Mouse (Mus musculus) heart, embryonic 15.5 days (tissue): ENCODE data around the gene Gm49358. TPM values are rescaled to one million over a fixed set of nuclear protein-coding genes. Genes with fewer than 3 reads are reported as not detected.

Source experiments
- ATAC-seq: fragments of 200-750 bp; cut with Nextera tagmentation; replicated peaks from 2 replicates; pipeline ENCODE4 v1.8.0; 2017; ENCODE audit warnings: low read depth, moderate TSS enrichment; ENCODE audit not compliant: insufficient number of reproducible peaks, insufficient read depth, low FRiP score
- H3K27ac ChIP-seq: fragments of 300-500 bp; sonication (generic); 2 replicates; pipeline ENCODE4 v1.5.1; 2015; ENCODE audit warnings: mild to moderate bottlenecking, inconsistent platforms
- H3K27me3 ChIP-seq: fragments of 300-500 bp; sonication (generic); 2 replicates; pipeline ENCODE4 v1.6.1; 2015; ENCODE audit warnings: inconsistent platforms
- H3K36me3 ChIP-seq: fragments of 300-500 bp; sonication (generic); 2 replicates; pipeline ENCODE4 v1.6.1; 2015; ENCODE audit warnings: mild to moderate bottlenecking, inconsistent platforms
- H3K4me1 ChIP-seq: fragments of 300-500 bp; sonication (generic); replicated peaks from 2 replicates; pipeline ENCODE4 v1.6.1; 2015; ENCODE audit warnings: inconsistent platforms
- H3K4me2 ChIP-seq: fragments of 300-500 bp; sonication (generic); 2 replicates; pipeline ENCODE4 v1.6.1; 2015; ENCODE audit warnings: inconsistent platforms, mild to moderate bottlenecking, moderate library complexity
- H3K4me3 ChIP-seq: fragments of 300-500 bp; sonication (generic); 2 replicates; pipeline ENCODE4 v1.5.1; 2015; ENCODE audit warnings: mild to moderate bottlenecking, inconsistent platforms
- H3K9ac ChIP-seq: fragments of 300-500 bp; sonication (generic); 2 replicates; pipeline ENCODE4 v1.6.1; 2015; ENCODE audit warnings: mild to moderate bottlenecking, inconsistent platforms
- H3K9me3 ChIP-seq: fragments of 300-500 bp; sonication (generic); replicated peaks from 2 replicates; pipeline ENCODE4 v1.6.1; 2016; ENCODE audit warnings: inconsistent platforms
- WGBS: fragments of 180-500 bp; shearing (Covaris S2); methylation state at CpG from one replicate; pipeline ENCODE4 v1.1.7; 2015; ENCODE audit warnings: mixed read lengths; 5-methylcytosine and 5-hydroxymethylcytosine counted together
- polyA plus RNA-seq: library from polyadenylated mRNA; unstranded; fragments of >200 nt; fragmentation: Nextera tagmentation; extraction: Ambion mirVana; gene quantifications from 2 replicates; pipeline ENCODE4 v1.2.1, GENCODE M21; 2015

The Gm49358 gene
- polyA plus RNA-seq, 1 experiment from 2014 or later, result not detected

GRCm38 (mm10) chr10:86815133-86815532 lies 51.4 kb downstream of the Gm49358 start:
- Histone ChIP-seq H3K9ac (no peak overlapping the region), H3K4me1 (peaks cover 30% of the 10 kb centered on the region), H3K36me3 (0 out of 2 replicates have a peak, but pooled peaks cover 4% of the 10 kb centered on the region), H3K27ac (peak overlapping the region; percentile 85), H3K4me3 (no peak overlapping the region), H3K27me3 (no peaks in the 10 kb centered on the region), H3K9me3 (no peaks in the 10 kb centered on the region), H3K4me2 (no peak overlapping the region)
- ATAC-seq, result no peak
- WGBS, result 77% methylated on average over 7 of the region's 7 CpGs

DNA sequence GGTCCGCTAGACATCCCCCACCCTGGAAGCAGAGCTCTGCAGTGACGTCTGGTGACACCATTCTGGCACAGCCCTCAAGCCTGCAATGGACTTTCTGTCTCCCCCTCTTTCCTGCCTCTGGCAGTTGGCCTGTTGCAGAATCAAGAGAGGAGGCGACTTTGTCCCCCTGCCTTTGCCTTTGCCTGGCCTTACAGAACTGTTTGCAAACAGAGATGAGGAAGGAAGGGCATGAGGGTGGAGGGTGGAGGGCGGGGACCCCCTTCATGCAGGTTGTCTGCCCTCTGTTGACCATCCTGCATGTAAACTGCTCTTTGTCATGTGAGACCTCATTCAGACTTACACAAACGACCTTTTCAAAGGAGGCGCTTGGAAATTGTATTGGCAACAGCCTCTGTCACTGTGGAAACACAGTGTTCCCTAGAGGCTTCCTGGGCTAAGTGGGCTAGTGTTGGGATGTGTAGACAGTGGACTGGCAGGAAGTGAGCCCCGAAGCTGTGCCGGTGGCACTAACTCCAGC lies 55.9 kb downstream of the Gm49358 start:
- 37% methylated on average over 8 of the region's 8 CpGs for WGBS
- no peak overlapping the region for H3K9ac ChIP-seq

DNA sequence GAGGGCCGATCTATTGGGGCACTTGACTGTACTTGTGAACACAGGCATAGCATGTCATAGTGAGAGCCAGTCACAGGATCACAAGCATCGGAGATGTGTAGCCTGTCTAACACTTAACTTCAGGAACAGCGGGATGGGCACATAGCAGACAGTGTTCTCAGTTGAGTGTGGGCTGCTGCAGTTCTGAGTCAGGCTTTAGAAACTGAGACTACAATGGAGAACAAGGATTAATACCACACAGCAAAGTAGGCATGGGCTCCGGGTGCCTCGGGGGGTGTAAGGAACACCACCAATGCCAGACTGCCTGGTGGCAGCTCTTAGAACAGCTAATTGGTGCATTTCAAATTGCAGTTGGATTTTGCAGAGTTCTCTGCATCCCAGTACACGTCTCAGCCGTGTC lies 57.2 kb downstream of the Gm49358 start:
- no peaks in the 10 kb centered on the region for H3K27me3 ChIP-seq
- ATAC-seq, result no peak
- H3K4me2 ChIP-seq, result no peak overlapping the region
- no peak overlapping the region for H3K4me3 ChIP-seq
- WGBS, result 93% methylated on average over 7 of the region's 7 CpGs
- peaks cover 19% of the 10 kb centered on the region; the same call in 1 of the 2 replicates for H3K36me3 ChIP-seq
- H3K9me3 ChIP-seq, result no peaks in the 10 kb centered on the region
- H3K9ac ChIP-seq, result no peak overlapping the region
- no peak overlapping the region for H3K27ac ChIP-seq
- peaks cover 31% of the 10 kb centered on the region for H3K4me1 ChIP-seq

More for the DNA sequence above, 55.9 kb downstream of the Gm49358 start:
- Histone ChIP-seq H3K36me3 (peaks cover 19% of the 10 kb centered on the region; the same call in 1 of the 2 replicates), H3K27me3 (no peaks in the 10 kb centered on the region), H3K9me3 (no peaks in the 10 kb centered on the region), H3K4me2 (no peak overlapping the region), H3K27ac (peak overlapping the region; percentile 76), H3K4me1 (peaks cover 25% of the 10 kb centered on the region), H3K4me3 (no peak overlapping the region)
- peak; percentile 66; the same call in 1 of the 2 replicates for ATAC-seq

DNA sequence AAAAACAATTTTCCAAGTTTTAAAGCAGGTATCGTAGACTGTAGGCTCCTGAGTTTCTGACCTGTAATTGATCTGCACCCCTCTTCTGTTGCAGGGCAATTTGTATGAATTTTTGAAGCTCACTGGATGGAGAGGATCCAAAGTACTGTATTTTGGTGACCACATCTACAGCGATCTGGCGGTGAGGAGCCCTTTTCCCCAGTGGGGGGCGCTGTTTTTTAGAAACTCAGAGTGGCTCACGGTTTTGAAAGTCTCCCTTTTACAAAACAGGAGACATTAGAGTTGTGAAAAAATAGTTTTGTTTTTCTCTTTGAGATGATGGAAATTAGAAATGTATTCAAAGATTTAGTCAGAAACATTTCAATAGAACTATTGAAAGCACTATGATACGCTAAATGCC lies 60.3 kb downstream of the Gm49358 start:
- H3K27ac ChIP-seq, result no peak overlapping the region
- H3K4me3 ChIP-seq, result no peak overlapping the region
- 82% methylated on average over 6 of the region's 6 CpGs for WGBS
- no peak overlapping the region for H3K4me2 ChIP-seq
- peaks cover 32% of the 10 kb centered on the region for H3K4me1 ChIP-seq
- H3K27me3 ChIP-seq, result no peaks in the 10 kb centered on the region
- H3K9me3 ChIP-seq, result no peaks in the 10 kb centered on the region
- no peak for ATAC-seq
- peaks cover 25% of the 10 kb centered on the region; the same call in 1 of the 2 replicates for H3K36me3 ChIP-seq
- H3K9ac ChIP-seq, result no peak overlapping the region

DNA sequence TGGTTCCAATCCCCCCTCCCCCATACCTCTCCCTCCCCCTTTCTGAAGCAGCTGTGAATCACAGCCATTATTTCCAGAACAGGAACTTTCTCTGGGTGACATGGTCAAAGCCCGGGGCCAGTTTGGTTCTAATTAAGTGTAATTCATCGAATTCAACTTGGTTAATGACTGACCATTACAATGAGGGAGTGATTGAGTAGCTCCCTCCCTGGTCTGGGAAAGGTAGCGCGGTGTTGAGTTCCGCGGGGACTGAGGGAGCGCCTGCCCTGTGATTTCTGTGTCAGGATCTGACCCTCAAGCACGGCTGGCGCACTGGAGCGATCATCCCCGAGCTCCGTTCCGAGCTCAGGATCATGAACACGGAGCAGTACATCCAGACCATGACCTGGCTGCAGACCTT lies 61.1 kb downstream of the Gm49358 start:
- WGBS, result 84% methylated on average over 14 of the region's 14 CpGs
- no peak overlapping the region for H3K4me2 ChIP-seq
- H3K4me1 ChIP-seq, result peaks cover 25% of the 10 kb centered on the region
- H3K36me3 ChIP-seq, result peaks cover 25% of the 10 kb centered on the region; the same call in 1 of the 2 replicates
- ATAC-seq, result no peak
- H3K9ac ChIP-seq, result no peak overlapping the region
- no peaks in the 10 kb centered on the region for H3K27me3 ChIP-seq
- no peaks in the 10 kb centered on the region for H3K9me3 ChIP-seq
- peak overlapping the region; percentile 91 for H3K27ac ChIP-seq
- H3K4me3 ChIP-seq, result no peak overlapping the region

DNA sequence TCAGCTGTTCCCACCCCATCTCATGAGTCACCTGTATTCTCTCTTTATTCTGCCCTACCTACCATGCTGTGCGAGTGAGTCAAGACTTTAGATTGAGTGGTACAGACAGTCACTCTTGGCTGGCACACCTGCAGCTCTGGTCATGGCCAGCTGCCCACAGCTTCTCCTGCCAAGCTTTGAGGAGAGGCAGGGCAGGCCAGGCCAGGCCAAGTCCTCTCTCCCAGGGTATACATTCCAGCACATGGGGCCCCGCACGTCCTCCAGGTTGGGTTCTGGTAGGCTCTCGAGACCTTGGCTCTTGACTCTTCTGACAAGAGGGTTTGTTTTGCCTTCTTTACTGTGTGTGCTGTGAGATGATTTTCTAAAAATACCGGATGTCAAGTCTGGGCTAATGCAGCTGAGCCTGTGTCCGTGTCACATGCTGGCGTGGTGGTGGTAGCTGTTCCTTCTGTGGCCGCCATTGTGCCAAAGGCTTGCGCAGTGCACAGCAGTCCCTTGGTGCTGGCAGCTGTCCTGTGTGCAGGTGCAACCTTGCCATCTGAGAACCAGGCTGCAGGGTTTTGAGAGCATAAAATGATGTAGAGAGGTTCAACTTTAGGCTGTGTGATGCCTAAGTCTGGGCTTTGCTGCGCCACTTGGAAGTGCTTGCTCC lies 62.2 kb downstream of the Gm49358 start:
- H3K36me3 ChIP-seq, result peaks cover 22% of the 10 kb centered on the region; the same call in 1 of the 2 replicates
- 47% methylated on average over 10 of the region's 10 CpGs for WGBS
- H3K27me3 ChIP-seq, result no peaks in the 10 kb centered on the region
- peaks cover 19% of the 10 kb centered on the region for H3K4me1 ChIP-seq
- ATAC-seq, result peak; percentile 92
- no peak overlapping the region for H3K9ac ChIP-seq
- no peak overlapping the region for H3K4me2 ChIP-seq
- no peak overlapping the region for H3K4me3 ChIP-seq
- H3K9me3 ChIP-seq, result no peaks in the 10 kb centered on the region
- H3K27ac ChIP-seq, result peak overlapping the region; percentile 91

GRCm38 (mm10) chr10:86826929-86827328 lies 63.2 kb downstream of the Gm49358 start:
- Histone ChIP-seq H3K9ac (no peak overlapping the region), H3K36me3 (peaks cover 27% of the 10 kb centered on the region; the same call in 1 of the 2 replicates), H3K4me3 (no peak overlapping the region), H3K4me1 (peaks cover 16% of the 10 kb centered on the region), H3K27ac (peak overlapping the region; percentile 91), H3K27me3 (no peaks in the 10 kb centered on the region), H3K9me3 (no peaks in the 10 kb centered on the region), H3K4me2 (no peak overlapping the region)
- 82% methylated on average over 3 of the region's 3 CpGs for WGBS
- ATAC-seq, result no peak

- Histone ChIP-seq H3K4me2 (no peak overlapping the region), H3K36me3 (peaks cover 31% of the 10 kb centered on the region; the same call in 1 of the 2 replicates), H3K4me1 (peaks cover 16% of the 10 kb centered on the region), H3K9ac (no peak overlapping the region), H3K27me3 (no peaks in the 10 kb centered on the region), H3K4me3 (no peak overlapping the region), H3K9me3 (no peaks in the 10 kb centered on the region), H3K27ac (no peak overlapping the region)
- ATAC-seq, result no peak
- 89% methylated on average over 15 of the region's 15 CpGs for WGBS
Measured at GRCm38 (mm10) chr10:86828221-86829135, 64.7 kb downstream of the Gm49358 start.

DNA sequence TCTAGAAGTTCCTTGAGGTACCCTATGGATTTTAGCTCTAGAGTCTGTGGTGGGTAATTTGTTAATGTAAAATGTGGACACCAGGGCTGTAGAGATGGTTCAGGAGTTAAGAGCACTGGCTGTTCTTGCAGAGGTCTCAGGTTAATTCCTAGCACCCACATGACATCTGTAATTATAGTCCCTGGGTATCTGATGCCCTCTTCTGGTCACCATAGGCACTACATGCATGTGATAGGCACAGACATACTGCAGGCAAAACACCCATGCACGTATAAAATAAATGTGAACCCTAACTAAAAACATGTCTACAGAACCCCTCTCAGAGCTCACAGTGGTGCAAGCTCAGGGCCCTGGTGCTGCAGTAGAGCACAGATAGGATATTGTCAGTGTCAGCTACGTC lies 65.7 kb downstream of the Gm49358 start:
- H3K4me2 ChIP-seq, result no peak overlapping the region
- H3K36me3 ChIP-seq, result peaks cover 29% of the 10 kb centered on the region
- H3K27ac ChIP-seq, result no peak overlapping the region
- H3K27me3 ChIP-seq, result no peaks in the 10 kb centered on the region
- WGBS, result 87% methylated on average over 2 of the region's 2 CpGs
- H3K4me3 ChIP-seq, result no peak overlapping the region
- H3K9me3 ChIP-seq, result no peaks in the 10 kb centered on the region
- no peak for ATAC-seq
- no peak overlapping the region for H3K9ac ChIP-seq
- H3K4me1 ChIP-seq, result peaks cover 16% of the 10 kb centered on the region

GRCm38 (mm10) chr10:86836784-86837183 lies 73.0 kb downstream of the Gm49358 start:
- peaks cover 24% of the 10 kb centered on the region for H3K36me3 ChIP-seq
- no peaks in the 10 kb centered on the region for H3K27me3 ChIP-seq

GRCm38 (mm10) chr10:86838827-86839226 lies 75.1 kb downstream of the Gm49358 start:
- Histone ChIP-seq H3K4me3 (no peak overlapping the region), H3K4me1 (no peaks in the 10 kb centered on the region), H3K36me3 (peaks cover 15% of the 10 kb centered on the region), H3K27me3 (no peaks in the 10 kb centered on the region), H3K9me3 (no peaks in the 10 kb centered on the region), H3K27ac (no peak overlapping the region), H3K4me2 (no peak overlapping the region), H3K9ac (no peak overlapping the region)
- ATAC-seq, result no peak
- 87% methylated on average over 6 of the region's 6 CpGs for WGBS

More at GRCm38 (mm10) chr10:86836784-86837183, 73.0 kb downstream of the Gm49358 start:
- no peak for ATAC-seq
- 86% methylated on average over 4 of the region's 4 CpGs for WGBS
- Histone ChIP-seq H3K4me2 (no peak overlapping the region), H3K4me3 (no peak overlapping the region), H3K9ac (no peak overlapping the region), H3K27ac (no peak overlapping the region), H3K9me3 (no peaks in the 10 kb centered on the region), H3K4me1 (no peaks in the 10 kb centered on the region)
